In the genomic region with DNA sequence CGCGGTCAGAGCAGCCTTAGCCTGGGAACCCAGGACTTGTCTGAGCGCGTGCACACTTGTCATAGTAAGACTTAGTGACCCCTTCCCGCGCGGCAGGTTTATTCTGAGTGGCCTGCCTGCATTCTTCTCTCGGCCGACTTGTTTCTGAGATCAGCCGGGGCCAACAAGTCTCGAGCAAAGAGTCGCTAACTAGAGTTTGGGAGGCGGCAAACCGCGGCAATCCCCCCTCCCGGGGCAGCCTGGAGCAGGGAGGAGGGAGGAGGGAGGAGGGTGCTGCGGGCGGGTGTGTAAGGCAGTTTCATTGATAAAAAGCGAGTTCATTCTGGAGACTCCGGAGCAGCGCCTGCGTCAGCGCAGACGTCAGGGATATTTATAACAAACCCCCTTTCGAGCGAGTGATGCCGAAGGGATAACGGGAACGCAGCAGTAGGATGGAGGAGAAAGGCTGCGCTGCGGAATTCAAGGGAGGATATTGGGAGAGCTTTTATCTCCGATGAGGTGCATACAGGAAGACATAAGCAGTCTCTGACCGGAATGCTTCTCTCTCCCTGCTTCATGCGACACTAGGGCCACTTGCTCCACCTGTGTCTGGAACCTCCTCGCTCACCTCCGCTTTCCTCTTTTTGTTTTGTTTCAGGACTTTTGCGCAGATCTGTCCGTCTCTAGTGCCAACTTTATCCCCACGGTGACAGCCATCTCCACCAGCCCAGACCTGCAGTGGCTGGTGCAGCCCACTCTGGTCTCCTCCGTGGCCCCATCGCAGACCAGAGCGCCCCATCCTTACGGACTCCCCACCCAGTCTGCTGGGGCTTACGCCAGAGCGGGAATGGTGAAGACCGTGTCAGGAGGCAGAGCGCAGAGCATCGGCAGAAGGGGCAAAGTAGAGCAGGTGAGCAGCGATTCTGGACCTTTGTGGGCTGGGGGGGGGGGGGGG, we compare ENCODE assay signal across 8 mouse cellular contexts. TPM values are rescaled to one million over a fixed set of nuclear protein-coding genes. Genes with fewer than 3 reads are reported as not detected.
DNase-seq lines count a peak whose midpoint lies in the region; ATAC-seq and TF ChIP-seq lines count a peak whose summit lies in the region.

No protein-coding gene starts in this region.

- H3K36me3 ChIP-seq in midbrain, embryonic 11.5 days (ENCODE audit: control insufficient read depth, insufficient read depth, low read length), result no peaks in the 10 kb centered on the region

- no peaks in the 10 kb centered on the region for H3K9me3 ChIP-seq in midbrain, embryonic 11.5 days (ENCODE audit: control insufficient read depth, low read length)

- WGBS in midbrain, embryonic 11.5 days, result under 1% methylated on average over 48 of the region's 49 CpGs

- H3K4me3 ChIP-seq in gastrocnemius, adult 2 months, result peak overlapping the region; percentile 90
- peak overlapping the region; percentile 38 for H3K4me3 ChIP-seq in midbrain, embryonic 11.5 days (ENCODE audit: low read depth, low read length)

- DNase-seq in gastrocnemius, adult 18-20 months (ENCODE audit: low spot score), result peak; percentile 69
- no peak for DNase-seq in gastrocnemius, postnatal 36 days
- DNase-seq in cerebellum, adult 9-11 months, result peak; percentile 76
- peak; percentile 77 for DNase-seq in gastrocnemius, adult 2 months
- DNase-seq in induced T-regulatory cell, adult 2 months (ENCODE audit: low read depth), result peak; percentile 85
- DNase-seq in left cerebral cortex, postnatal 4 days, result peak; percentile 35
- DNase-seq in midbrain, embryonic 11.5 days (ENCODE audit: low spot score, missing footprints), result peak; percentile 94
- peak; percentile 42 to 57 for DNase-seq in spleen, postnatal 10 days (ENCODE audit: low spot score in 2 of 2)

- H3K4me1 ChIP-seq in midbrain, embryonic 11.5 days (ENCODE audit: control insufficient read depth, insufficient read depth, low read length), result peaks cover 25% of the 10 kb centered on the region

- H3K27ac ChIP-seq in gastrocnemius, adult 2 months, result peak overlapping the region; percentile 100
- no peak overlapping the region for H3K27ac ChIP-seq in midbrain, embryonic 11.5 days (ENCODE audit: low read depth, low read length)

- peak overlapping the region; percentile 53 for H3K9ac ChIP-seq in midbrain, embryonic 11.5 days (ENCODE audit: low read length)

- TF ChIP-seq CTCF in gastrocnemius, adult 2 months (IDR thresholded peaks at IDR 0.05), result no peak

- peak; percentile 26 for ATAC-seq in midbrain, embryonic 11.5 days (ENCODE audit: low FRiP score)

- intact Hi-C loops in gastrocnemius, postnatal 36 days (cut with DNase I), result loop anchor here (5.0 kb wide), 1 partner anchor 112 kb away; no protein-coding TSS in a partner anchor
- intact Hi-C loops in gastrocnemius, adult 2 months (cut with DNase I), result loop anchor here (5.0 kb wide), 1 partner anchor 102 kb away; a partner anchor contains a TSS
- intact Hi-C loops in left cerebral cortex, postnatal 4 days (cut with DNase I), result no loop called here

- peaks cover 26% of the 10 kb centered on the region for H3K27me3 ChIP-seq in midbrain, embryonic 11.5 days (ENCODE audit: control insufficient read depth, insufficient read depth, low read length)

- peak overlapping the region; percentile 99 for H3K4me2 ChIP-seq in midbrain, embryonic 11.5 days

RNA-seq across cellular contexts. Expression of a gene that starts 0.9 kb away (rescaled TPM):
- total RNA-seq in gastrocnemius, adult 18-20 months (2021), result 10 to 100 TPM in 1 of 2 experiments, 1 to 10 TPM in 1; 6.5 to 69.9 TPM
- total RNA-seq in gastrocnemius, postnatal 36 days (2021), result 10 to 100 TPM in 1 of 2 experiments, 1 to 10 TPM in 1; 7.2 to 13.7 TPM
- 1 to 10 TPM; 3.6 to 8.7 TPM for total RNA-seq in gastrocnemius, adult 2 months (2021)
- total RNA-seq in left cerebral cortex, postnatal 4 days (2021), result 1 to 10 TPM; 6.3 to 8.1 TPM
- polyA plus RNA-seq in midbrain, embryonic 11.5 days (2014; fragmentation: Nextera tagmentation; extraction: Ambion mirVana), result 0.54 and 0.89 TPM in 2 replicates

Comparison
In these comparisons a context has a peak if more than half of its experiments do, and no peak if none do; other contexts are left out.
1. DNase-seq: peak in gastrocnemius, adult 18-20 months (single experiment), cerebellum, adult 9-11 months (single experiment), gastrocnemius, adult 2 months (single experiment), induced T-regulatory cell, adult 2 months (single experiment), left cerebral cortex, postnatal 4 days (single experiment), midbrain, embryonic 11.5 days (single experiment) and spleen, postnatal 10 days (2 of 2); none in gastrocnemius, postnatal 36 days (0 of 2).